Mouse (Mus musculus): ENCODE measurements at regions not wholly inside any gene's neighbourhood (a gene's known extent, or its start where the extent isn't known, plus 50 kb on each side); places are given as distances from the start of the nearest gene placed in this dataset.

DNA sequence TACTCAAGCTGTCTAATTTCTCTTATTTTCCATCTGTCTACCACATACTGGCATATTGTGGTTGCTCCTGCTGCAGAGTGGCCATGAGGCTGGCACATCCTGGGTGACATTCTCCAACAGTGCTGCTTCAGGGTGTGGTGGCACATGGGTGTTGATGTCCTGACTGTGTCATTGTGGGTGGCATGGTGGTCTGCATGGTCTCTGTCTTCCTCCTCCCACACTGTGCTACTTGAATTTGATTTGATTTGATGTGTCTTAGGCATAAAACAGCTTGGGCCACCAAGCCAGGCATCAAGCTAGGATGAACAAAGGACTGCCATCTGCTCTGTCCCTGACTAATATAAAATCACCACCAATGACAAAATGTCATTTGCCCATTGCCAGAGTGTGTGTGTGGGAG is 434.7 kb downstream of the Gria2 start:
- no peak for TF ChIP-seq CTCF (IDR thresholded peaks at IDR 0.05)
- no peak for TF ChIP-seq EP300 (IDR thresholded peaks at IDR 0.05)

Measured in lung, postnatal 0 days (tissue).